Comparison of ENCODE assay signal across 28 mouse cellular contexts in genomic region chr6:33464862-33465261, GRCm38 (mm10).
A peak's percentile ranks its signal among the peaks of the same experiment; 100 is the strongest.
DNase-seq lines count a peak whose midpoint lies in the region; ATAC-seq lines count a peak whose summit lies in the region.
"Had no signal": no experiment of that assay in that cellular context is flagged by ENCODE, and none has a peak within 500 bp of the region (broad histone marks: within the 10 kb centered on the region; RNA-seq: fewer than 3 reads in every experiment).

No protein-coding gene starts in this region.

- WGBS in forebrain, embryonic 12.5 days = 46% methylated on average over 3 of the region's 3 CpGs
- WGBS in forebrain, embryonic 10.5 days = 82% methylated on average over 3 of the region's 3 CpGs
- WGBS in midbrain, embryonic 12.5 days = 61% methylated on average over 3 of the region's 3 CpGs
- whole genome bisulfite sequencing in midbrain, embryonic 10.5 days = 85% methylated on average over 3 of the region's 3 CpGs
- WGBS in forebrain, embryonic 13.5 days = 43% methylated on average over 3 of the region's 3 CpGs
- WGBS in midbrain, embryonic 15.5 days = 46% methylated on average over 3 of the region's 3 CpGs

- H3K9me3 ChIP-seq in forebrain, embryonic 12.5 days = no peaks in the 10 kb centered on the region
- no peaks in the 10 kb centered on the region for H3K9me3 ChIP-seq in forebrain, embryonic 10.5 days
- no peaks in the 10 kb centered on the region for H3K9me3 ChIP-seq in midbrain, embryonic 12.5 days
- no peaks in the 10 kb centered on the region for H3K9me3 ChIP-seq in midbrain, embryonic 10.5 days (replicated peaks)
- H3K9me3 ChIP-seq in forebrain, embryonic 13.5 days (replicated peaks) = no peaks in the 10 kb centered on the region
- H3K9me3 ChIP-seq in midbrain, embryonic 15.5 days = no peaks in the 10 kb centered on the region
- H3K9me3 ChIP-seq: embryonic facial prominence, embryonic 13.5 days; G1E; heart, embryonic 13.5 days; limb, embryonic 13.5 days; neural tube, embryonic 12.5 days had no signal

- H3K4me3 ChIP-seq in forebrain, embryonic 12.5 days (replicated peaks) = no peak overlapping the region
- no peak overlapping the region for H3K4me3 ChIP-seq in forebrain, embryonic 10.5 days
- no peak overlapping the region for H3K4me3 ChIP-seq in midbrain, embryonic 12.5 days
- H3K4me3 ChIP-seq in midbrain, embryonic 10.5 days = no peak overlapping the region
- H3K4me3 ChIP-seq in forebrain, embryonic 13.5 days = no peak overlapping the region
- H3K4me3 ChIP-seq in midbrain, embryonic 15.5 days = no peak overlapping the region
- H3K4me3 ChIP-seq: embryonic facial prominence, embryonic 13.5 days; heart, embryonic 13.5 days; limb, embryonic 13.5 days; myocyte; neural tube, embryonic 12.5 days had no signal

- peaks cover 14% of the 10 kb centered on the region for H3K4me1 ChIP-seq in forebrain, embryonic 12.5 days
- H3K4me1 ChIP-seq in forebrain, embryonic 10.5 days = peaks cover 33% of the 10 kb centered on the region
- H3K4me1 ChIP-seq in midbrain, embryonic 12.5 days = peaks cover 11% of the 10 kb centered on the region
- no peaks in the 10 kb centered on the region for H3K4me1 ChIP-seq in midbrain, embryonic 10.5 days
- peaks cover 18% of the 10 kb centered on the region for H3K4me1 ChIP-seq in forebrain, embryonic 13.5 days
- peaks cover 11% of the 10 kb centered on the region for H3K4me1 ChIP-seq in midbrain, embryonic 15.5 days
- H3K4me1 ChIP-seq: embryonic facial prominence, embryonic 13.5 days; limb, embryonic 13.5 days; neural tube, embryonic 12.5 days had no signal

- H3K9ac ChIP-seq in forebrain, embryonic 12.5 days = no peak overlapping the region
- H3K9ac ChIP-seq in midbrain, embryonic 12.5 days (replicated peaks) = no peak overlapping the region
- H3K9ac ChIP-seq in forebrain, embryonic 13.5 days = no peak overlapping the region
- no peak overlapping the region for H3K9ac ChIP-seq in midbrain, embryonic 15.5 days
- H3K9ac ChIP-seq: embryonic facial prominence, embryonic 13.5 days; heart, embryonic 13.5 days; limb, embryonic 13.5 days; liver, embryonic 14.5 days; lung, embryonic 14.5 days; neural tube, embryonic 12.5 days had no signal

- H3K27me3 ChIP-seq in forebrain, embryonic 12.5 days = no peaks in the 10 kb centered on the region
- H3K27me3 ChIP-seq in forebrain, embryonic 10.5 days (ENCODE audit: poor library complexity, severe bottlenecking) = no peaks in the 10 kb centered on the region
- no peaks in the 10 kb centered on the region for H3K27me3 ChIP-seq in midbrain, embryonic 12.5 days
- H3K27me3 ChIP-seq in midbrain, embryonic 10.5 days (ENCODE audit: low read depth, poor library complexity, severe bottlenecking) = no peaks in the 10 kb centered on the region
- no peaks in the 10 kb centered on the region for H3K27me3 ChIP-seq in forebrain, embryonic 13.5 days
- no peaks in the 10 kb centered on the region for H3K27me3 ChIP-seq in midbrain, embryonic 15.5 days (replicated peaks)
- H3K27me3 ChIP-seq: embryonic facial prominence, embryonic 13.5 days; heart, embryonic 13.5 days; limb, embryonic 13.5 days; neural tube, embryonic 12.5 days; Patski had no signal

- DNase-seq in forebrain, embryonic 10.5 days (ENCODE audit: extremely low spot score, low spot score) = no peak
- DNase-seq in midbrain, embryonic 10.5 days (ENCODE audit: low spot score) = no peak
- no peak for DNase-seq in right cerebral cortex, postnatal 4 days
- DNase-seq: adrenal gland, postnatal 10 days; cerebellum, adult 8-10 months; gastrocnemius, postnatal 10 days; heart, postnatal 10 days; kidney, adult 8-10 months; kidney, postnatal 4 days; lung, embryonic 14.5 days; lung, postnatal 14 days; thymus, adult 18-20 months; thymus, postnatal 25 days had no signal

- no peak overlapping the region for H3K4me2 ChIP-seq in forebrain, embryonic 12.5 days
- no peak overlapping the region for H3K4me2 ChIP-seq in midbrain, embryonic 12.5 days (replicated peaks)
- H3K4me2 ChIP-seq in forebrain, embryonic 13.5 days = no peak overlapping the region
- no peak overlapping the region for H3K4me2 ChIP-seq in midbrain, embryonic 15.5 days
- H3K4me2 ChIP-seq: embryonic facial prominence, embryonic 13.5 days; heart, embryonic 13.5 days; limb, embryonic 13.5 days; lung, embryonic 14.5 days; neural tube, embryonic 12.5 days had no signal

- peak overlapping the region; percentile 66 for H3K27ac ChIP-seq in forebrain, embryonic 12.5 days
- H3K27ac ChIP-seq in forebrain, embryonic 10.5 days = no peak overlapping the region
- peak overlapping the region; percentile 62; the same call in 1 of the 2 replicates for H3K27ac ChIP-seq in midbrain, embryonic 12.5 days (replicated peaks)
- H3K27ac ChIP-seq in midbrain, embryonic 10.5 days (replicated peaks) = no peak overlapping the region
- peak overlapping the region; percentile 66 for H3K27ac ChIP-seq in forebrain, embryonic 13.5 days
- H3K27ac ChIP-seq in midbrain, embryonic 15.5 days = peak overlapping the region; percentile 54; the same call in 1 of the 2 replicates
- H3K27ac ChIP-seq: embryonic facial prominence, embryonic 13.5 days; heart, embryonic 13.5 days; kidney, postnatal 0 days; limb, embryonic 13.5 days; liver, embryonic 14.5 days; neural tube, embryonic 12.5 days; stomach, postnatal 0 days had no signal

- no peak for ATAC-seq in forebrain, embryonic 12.5 days (ENCODE audit: low FRiP score)
- 0 out of 2 replicates have a peak, but pooled peaks have one; percentile 19 for ATAC-seq in midbrain, embryonic 12.5 days (ENCODE audit: low FRiP score, low read depth)
- ATAC-seq in forebrain, embryonic 13.5 days = no peak
- peak; percentile 75 for ATAC-seq in midbrain, embryonic 15.5 days (replicated peaks)
- ATAC-seq: intestine, embryonic 16.5 days; Patski had no signal

- H3K36me3 ChIP-seq in forebrain, embryonic 12.5 days (replicated peaks) = no peaks in the 10 kb centered on the region
- no peaks in the 10 kb centered on the region for H3K36me3 ChIP-seq in forebrain, embryonic 10.5 days (replicated peaks)
- no peaks in the 10 kb centered on the region for H3K36me3 ChIP-seq in midbrain, embryonic 12.5 days
- H3K36me3 ChIP-seq in midbrain, embryonic 10.5 days = no peaks in the 10 kb centered on the region
- H3K36me3 ChIP-seq in forebrain, embryonic 13.5 days (ENCODE audit: poor library complexity, severe bottlenecking) = no peaks in the 10 kb centered on the region
- H3K36me3 ChIP-seq in midbrain, embryonic 15.5 days (replicated peaks) = no peaks in the 10 kb centered on the region
- H3K36me3 ChIP-seq: embryonic facial prominence, embryonic 13.5 days; heart, embryonic 13.5 days; limb, embryonic 13.5 days; neural tube, embryonic 12.5 days had no signal

Comparison
In these comparisons a context has a peak if more than half of its experiments do, and no peak if none do; other contexts are left out.
1. H3K27ac ChIP-seq: peak in forebrain, embryonic 12.5 days (single experiment), midbrain, embryonic 12.5 days (single experiment), forebrain, embryonic 13.5 days (single experiment) and midbrain, embryonic 15.5 days (single experiment); none in forebrain, embryonic 10.5 days (single experiment) and midbrain, embryonic 10.5 days (single experiment).
2. ATAC-seq: peak in midbrain, embryonic 12.5 days (single experiment) and midbrain, embryonic 15.5 days (single experiment); none in forebrain, embryonic 12.5 days (single experiment) and forebrain, embryonic 13.5 days (single experiment).